Comparison of ENCODE assay signal across 8 mouse cellular contexts in genomic region chr2:91963443-91963932, GRCm38 (mm10). TPM values are rescaled to one million over a fixed set of nuclear protein-coding genes. Genes with fewer than 3 reads are reported as not detected.
A peak's percentile ranks its signal among the peaks of the same experiment; 100 is the strongest.
DNase-seq lines count a peak whose midpoint lies in the region; ATAC-seq and TF ChIP-seq lines count a peak whose summit lies in the region.

No protein-coding gene starts in this region.

- in situ Hi-C loops in ES-E14 (cut with MboI; ENCODE audit: low sequenced_read_pairs in 2 of 2, unreplicated experiment in 2 of 2), result loop anchor here in 1 of 2 experiments (10.0 kb wide), 1 partner anchor 471 kb away; the partner anchor contains the start of gene Cry2

- no peak for TF ChIP-seq EP300 in liver, postnatal 0 days (IDR thresholded peaks at IDR 0.05; ENCODE audit: low read depth)

- peak; percentile 89 for TF ChIP-seq CTCF in liver, postnatal 0 days (IDR thresholded peaks at IDR 0.05; ENCODE audit: low read depth)
- peak; percentile 79 for TF ChIP-seq CTCF in testis, adult 2 months (IDR thresholded peaks at IDR 0.05; ENCODE audit: control insufficient read depth, insufficient read depth, insufficient replicate concordance, low read depth, low read length)

- H3K4me1 ChIP-seq in ES-E14 (ENCODE audit: control insufficient read depth in 2 of 2, insufficient read depth in 2 of 2, low read length in 2 of 2, poor library complexity in 1 of 2), result peaks cover 6 to 51% of the 10 kb centered on the region in 2 experiments; a peak in 3 of 4 replicates
- peaks cover 4% of the 10 kb centered on the region; the same call in 1 of the 2 replicates for H3K4me1 ChIP-seq in forebrain, embryonic 14.5 days (ENCODE audit: control insufficient read depth, insufficient read depth, low read length)
- H3K4me1 ChIP-seq in liver, postnatal 0 days (ENCODE audit: insufficient read depth), result peaks cover 44% of the 10 kb centered on the region
- H3K4me1 ChIP-seq in neural tube, embryonic 13.5 days (replicated peaks), result peaks cover 50% of the 10 kb centered on the region
- H3K4me1 ChIP-seq in testis, adult 2 months (ENCODE audit: control insufficient read depth, insufficient read depth, low read length), result peaks cover 12% of the 10 kb centered on the region

- H3K27me3 ChIP-seq in forebrain, embryonic 14.5 days (replicated peaks; ENCODE audit: control insufficient read depth, insufficient read depth, low read length), result no peaks in the 10 kb centered on the region
- H3K27me3 ChIP-seq in liver, postnatal 0 days (ENCODE audit: insufficient read depth, low read length), result no peaks in the 10 kb centered on the region; the same call in 1 of the 2 replicates
- peaks cover 9% of the 10 kb centered on the region; the same call in 1 of the 2 replicates for H3K27me3 ChIP-seq in neural tube, embryonic 13.5 days
- H3K27me3 ChIP-seq in testis, adult 2 months (ENCODE audit: control insufficient read depth, insufficient read depth, low read length), result no peaks in the 10 kb centered on the region

- H3K9ac ChIP-seq in ES-E14 (ENCODE audit: insufficient read depth, low read depth, low read length, poor library complexity, severe bottlenecking), result peak overlapping the region; percentile 78
- peak overlapping the region; percentile 89 for H3K9ac ChIP-seq in forebrain, embryonic 14.5 days (ENCODE audit: low read length)
- H3K9ac ChIP-seq in liver, postnatal 0 days (replicated peaks), result peak overlapping the region; percentile 83
- peak overlapping the region; percentile 93 for H3K9ac ChIP-seq in neural tube, embryonic 13.5 days

- peak; percentile 27; the same call in 1 of the 2 replicates for TF ChIP-seq POLR2A in testis, adult 2 months (IDR thresholded peaks at IDR 0.05; ENCODE audit: control insufficient read depth, low read depth, low read length)

- H3K36me3 ChIP-seq in ES-E14 (ENCODE audit: control insufficient read depth, insufficient read depth, low read length, poor library complexity, severe bottlenecking), result peaks cover 5% of the 10 kb centered on the region; the same call in 1 of the 2 replicates
- no peaks in the 10 kb centered on the region for H3K36me3 ChIP-seq in forebrain, embryonic 14.5 days (ENCODE audit: control insufficient read depth, insufficient read depth, low read length)
- no peaks in the 10 kb centered on the region; the same call in 1 of the 2 replicates for H3K36me3 ChIP-seq in liver, postnatal 0 days (replicated peaks; ENCODE audit: insufficient read depth, low read length)
- no peaks in the 10 kb centered on the region for H3K36me3 ChIP-seq in neural tube, embryonic 13.5 days
- H3K36me3 ChIP-seq in testis, adult 2 months (ENCODE audit: control insufficient read depth, insufficient read depth, low read length), result no peaks in the 10 kb centered on the region

- H3K4me3 ChIP-seq in ES-E14 (ENCODE audit: insufficient read depth in 1 of 2, low read depth in 1 of 2, low read length in 2 of 2, poor library complexity in 1 of 2, severe bottlenecking in 1 of 2), result peak overlapping the region; percentile 86; a peak in 3 of 4 replicates
- H3K4me3 ChIP-seq in forebrain, embryonic 14.5 days (ENCODE audit: low read depth, low read length), result peak overlapping the region; percentile 83
- H3K4me3 ChIP-seq in liver, postnatal 0 days (ENCODE audit: low read depth, low read length), result peak overlapping the region; percentile 72
- peak overlapping the region; percentile 82 for H3K4me3 ChIP-seq in neural tube, embryonic 13.5 days
- peak overlapping the region; percentile 89 for H3K4me3 ChIP-seq in testis, adult 2 months (ENCODE audit: control insufficient read depth, low read depth, low read length)

- H3K9me3 ChIP-seq in ES-E14 (ENCODE audit: control insufficient read depth, insufficient read depth, low read depth, low read length), result no peaks in the 10 kb centered on the region
- H3K9me3 ChIP-seq in forebrain, embryonic 14.5 days (replicated peaks; ENCODE audit: control insufficient read depth, low read length), result no peaks in the 10 kb centered on the region
- H3K9me3 ChIP-seq in liver, postnatal 0 days (ENCODE audit: low read length), result no peaks in the 10 kb centered on the region
- no peaks in the 10 kb centered on the region for H3K9me3 ChIP-seq in neural tube, embryonic 13.5 days

- peak overlapping the region; percentile 76 for H3K4me2 ChIP-seq in forebrain, embryonic 14.5 days (ENCODE audit: low read length)
- peak overlapping the region; percentile 94 for H3K4me2 ChIP-seq in liver, postnatal 0 days (ENCODE audit: low read depth, low read length)
- H3K4me2 ChIP-seq in neural tube, embryonic 13.5 days, result peak overlapping the region; percentile 85

- intact Hi-C loops in heart, postnatal 14 days (cut with DNase I), result no loop called here

- 0% methylated on average over 27 of the region's 57 CpGs for WGBS in forebrain, embryonic 14.5 days
- 0% methylated on average over 26 of the region's 57 CpGs for WGBS in liver, postnatal 0 days (ENCODE audit: insufficient replicate concordance)
- under 1% methylated on average over 47 of the region's 57 CpGs for WGBS in neural tube, embryonic 13.5 days

- H3K27ac ChIP-seq in ES-E14 (ENCODE audit: insufficient read depth, low read depth, low read length, poor library complexity, severe bottlenecking), result no peak overlapping the region
- H3K27ac ChIP-seq in forebrain, embryonic 14.5 days (ENCODE audit: low read depth, low read length), result peak overlapping the region; percentile 52; the same call in 1 of the 2 replicates
- H3K27ac ChIP-seq in liver, postnatal 0 days (ENCODE audit: low read depth), result peak overlapping the region; percentile 91
- peak overlapping the region; percentile 85 for H3K27ac ChIP-seq in neural tube, embryonic 13.5 days (replicated peaks)
- H3K27ac ChIP-seq in testis, adult 2 months (ENCODE audit: control insufficient read depth, insufficient read depth, low read depth, low read length), result no peak overlapping the region

- ATAC-seq in forebrain, embryonic 14.5 days, result peak; percentile 93
- ATAC-seq in liver, postnatal 0 days, result peak; percentile 95
- peak; percentile 94 for ATAC-seq in neural tube, embryonic 13.5 days (ENCODE audit: low read depth)

- DNase-seq in ES-E14 (ENCODE audit: low read depth, low spot score), result peak; percentile 69
- DNase-seq in cerebellum, adult 11 months, result peak; percentile 95
- DNase-seq in forebrain, embryonic 14.5 days (ENCODE audit: low spot score), result peak; percentile 89
- DNase-seq in heart, postnatal 14 days, result peak; percentile 99 to 100
- peak; percentile 95 for DNase-seq in layer of hippocampus, adult 11-12 months (ENCODE audit: low spot score)
- peak; percentile 96 for DNase-seq in liver, postnatal 0 days

TF ChIP-seq in ES-E14, 5 proteins besides CTCF, POLR2A, EP300 and RAD21:
- TF ChIP-seq HCFC1 (IDR thresholded peaks at IDR 0.05; ENCODE audit: borderline replicate concordance, insufficient read depth, low read length), result peak; percentile 75
- no peak for TF ChIP-seq ZC3H11A (IDR thresholded peaks at IDR 0.05; ENCODE audit: borderline replicate concordance, low read depth, low read length)

RNA-seq across cellular contexts. Expression of gene Dgkz, which starts 12.2 kb away (rescaled TPM):
- 47.0 and 59.0 TPM in 2 replicates for total RNA-seq in ES-E14 (2012; rRNA removed)
- 26.7 and 29.1 TPM in 2 replicates for polyA plus RNA-seq in forebrain, embryonic 14.5 days (2014; fragmentation: Nextera tagmentation; extraction: Ambion mirVana)
- total RNA-seq in heart, postnatal 14 days (2021), result 10 to 100 TPM; 62.3 to 63.1 TPM
- polyA plus RNA-seq in liver, postnatal 0 days (2015; fragmentation: Nextera tagmentation; extraction: Ambion mirVana), result 13.9 and 15.9 TPM in 2 replicates
- polyA plus RNA-seq in neural tube, embryonic 13.5 days (2015; fragmentation: Nextera tagmentation; extraction: Ambion mirVana), result 35.7 and 38.8 TPM in 2 replicates
- polyA plus RNA-seq in testis, adult 2 months (2012; rRNA removed), result 14.2 and 14.3 TPM in 2 replicates

RNA-seq across cellular contexts. Expression of gene Gm9821, which starts 18.0 kb away (rescaled TPM):
- total RNA-seq in ES-E14 (2012; rRNA removed), result 0.18 and 0.79 TPM in 2 replicates
- polyA plus RNA-seq in forebrain, embryonic 14.5 days (2014; fragmentation: Nextera tagmentation; extraction: Ambion mirVana), result 0.20 and 0.30 TPM in 2 replicates
- not detected for total RNA-seq in heart, postnatal 14 days (2021)
- polyA plus RNA-seq in liver, postnatal 0 days (2015; fragmentation: Nextera tagmentation; extraction: Ambion mirVana), result 0.13 and 0.20 TPM in 2 replicates
- 0.22 TPM in 1 of 2 replicates, not detected in the other for polyA plus RNA-seq in neural tube, embryonic 13.5 days (2015; fragmentation: Nextera tagmentation; extraction: Ambion mirVana)
- polyA plus RNA-seq in testis, adult 2 months (2012; rRNA removed), result not detected in 2 replicates

RNA-seq across cellular contexts. Expression of gene Mdk, which starts 31.4 kb away (rescaled TPM):
- 345 and 362 TPM in 2 replicates for total RNA-seq in ES-E14 (2012; rRNA removed)
- 349 and 462 TPM in 2 replicates for polyA plus RNA-seq in forebrain, embryonic 14.5 days (2014; fragmentation: Nextera tagmentation; extraction: Ambion mirVana)
- total RNA-seq in heart, postnatal 14 days (2021), result 10 to 100 TPM; 15.7 to 16.8 TPM
- 5.0 and 6.8 TPM in 2 replicates for polyA plus RNA-seq in liver, postnatal 0 days (2015; fragmentation: Nextera tagmentation; extraction: Ambion mirVana)
- 289 and 336 TPM in 2 replicates for polyA plus RNA-seq in neural tube, embryonic 13.5 days (2015; fragmentation: Nextera tagmentation; extraction: Ambion mirVana)
- 9.6 TPM in 2 replicates for polyA plus RNA-seq in testis, adult 2 months (2012; rRNA removed)

RNA-seq across cellular contexts. Expression of gene Chrm4, which starts 36.4 kb away (rescaled TPM):
- 5.6 and 9.5 TPM in 2 replicates for total RNA-seq in ES-E14 (2012; rRNA removed)
- 0.83 and 1.2 TPM in 2 replicates for polyA plus RNA-seq in forebrain, embryonic 14.5 days (2014; fragmentation: Nextera tagmentation; extraction: Ambion mirVana)
- not detected for total RNA-seq in heart, postnatal 14 days (2021)
- polyA plus RNA-seq in liver, postnatal 0 days (2015; fragmentation: Nextera tagmentation; extraction: Ambion mirVana), result not detected in 2 replicates
- 1.2 and 1.5 TPM in 2 replicates for polyA plus RNA-seq in neural tube, embryonic 13.5 days (2015; fragmentation: Nextera tagmentation; extraction: Ambion mirVana)
- 20.3 and 23.6 TPM in 2 replicates for polyA plus RNA-seq in testis, adult 2 months (2012; rRNA removed)

Comparison
In these comparisons a context has a peak if more than half of its experiments do, and no peak if none do; other contexts are left out.
1. H3K27ac ChIP-seq: peak in forebrain, embryonic 14.5 days (single experiment), liver, postnatal 0 days (single experiment) and neural tube, embryonic 13.5 days (single experiment); none in ES-E14 (single experiment) and testis, adult 2 months (single experiment).
2. RNA of gene Mdk, which starts 31.4 kb away (polyA plus RNA-seq): 349 to 462 TPM in forebrain, embryonic 14.5 days and 289 to 336 TPM in neural tube, embryonic 13.5 days; 9.6 TPM in testis, adult 2 months and 5.0 to 6.8 TPM in liver, postnatal 0 days; every median in the first group is over 10 times any median in the second.
3. Peak in every context shown above with its lines, with median percentiles within 50 percentile points of each other: DNase-seq, H3K4me3 ChIP-seq, H3K9ac ChIP-seq, ATAC-seq and H3K4me2 ChIP-seq.